Mouse (Mus musculus) ES-E14 (cell line): ENCODE data around the gene Arhgef6.

Source experiments
- CHD2 ChIP-seq: IDR thresholded peaks from 2 replicates; pipeline ENCODE4 v1.6.1; 2014; ENCODE audit warnings: mild to moderate bottlenecking, low read depth, low read length, inconsistent platforms
- ZC3H11A ChIP-seq: IDR thresholded peaks from 2 replicates; pipeline ENCODE4 v1.6.1; 2012; ENCODE audit warnings: low read depth, mild to moderate bottlenecking, inconsistent platforms, low read length, borderline replicate concordance
- ZNF384 ChIP-seq: IDR thresholded peaks from 2 replicates; pipeline ENCODE4 v1.6.1; 2012; ENCODE audit warnings: low read depth, low read length, inconsistent platforms

DNA sequence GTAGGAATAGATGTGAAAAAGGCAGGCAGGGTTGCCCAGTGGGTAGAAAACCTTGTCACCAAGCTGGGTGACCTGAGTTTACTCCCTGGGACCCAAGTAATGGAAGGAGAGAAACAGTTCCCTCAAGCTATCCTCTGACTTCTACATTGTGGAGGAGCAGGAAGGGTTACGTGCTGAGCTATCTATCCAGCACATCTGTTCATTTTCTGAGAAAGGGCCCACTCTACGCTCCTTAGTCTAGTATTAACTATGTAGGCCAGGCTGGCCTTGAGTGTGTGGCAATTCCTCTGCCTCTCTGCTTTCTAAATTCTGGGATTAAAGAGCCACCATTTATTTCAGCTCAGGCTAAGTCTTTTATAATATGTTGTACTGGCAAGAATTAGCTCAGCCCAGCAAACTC, 35.0 kb upstream of the Arhgef6 start:
- TF ChIP-seq ZC3H11A, result no peak
- TF ChIP-seq ZNF384, result no peak
- TF ChIP-seq CHD2, result no peak
